Mouse (Mus musculus) midbrain, embryonic 11.5 days (tissue): ENCODE measurements around the gene Epb41l5. TPM values are rescaled to one million over a fixed set of nuclear protein-coding genes. Genes with fewer than 3 reads are reported as not detected.

Source experiments
- ATAC-seq: fragments of 200-750 bp; cut with Nextera tagmentation; 2 replicates; pipeline ENCODE4 v1.8.0; 2017; ENCODE audit warnings: moderate TSS enrichment, moderate library complexity; ENCODE audit not compliant: low FRiP score
- DNase-seq: peaks from one replicate; pipeline ENCODE4 v3.0.0; 2015; ENCODE audit warnings: low spot score; ENCODE audit errors: missing footprints
- H3K27ac ChIP-seq: fragments of 300-500 bp; sonication (generic); 2 replicates; pipeline ENCODE4 v1.5.1; 2014; ENCODE audit warnings: low read depth, low read length
- H3K27me3 ChIP-seq: fragments of 300-500 bp; sonication (generic); 2 replicates; pipeline ENCODE4 v1.6.1; 2014; ENCODE audit warnings: mild to moderate bottlenecking, low read length, moderate library complexity, mixed read lengths; ENCODE audit not compliant: control insufficient read depth, insufficient read depth
- H3K36me3 ChIP-seq: fragments of 300-500 bp; sonication (generic); 2 replicates; pipeline ENCODE4 v1.6.1; 2014; ENCODE audit warnings: mild to moderate bottlenecking, low read length, moderate library complexity, mixed read lengths; ENCODE audit not compliant: control insufficient read depth, insufficient read depth
- H3K4me1 ChIP-seq: fragments of 300-500 bp; sonication (generic); 2 replicates; pipeline ENCODE4 v1.6.1; 2014; ENCODE audit warnings: low read length; ENCODE audit not compliant: control insufficient read depth, insufficient read depth
- H3K4me2 ChIP-seq: fragments of 300-500 bp; sonication (generic); 2 replicates; pipeline ENCODE4 v1.6.1; 2014; ENCODE audit warnings: mild to moderate bottlenecking, moderate library complexity
- H3K4me3 ChIP-seq: fragments of 300-500 bp; sonication (generic); 2 replicates; pipeline ENCODE4 v1.5.1; 2014; ENCODE audit warnings: low read depth, low read length
- H3K9ac ChIP-seq: fragments of 300-500 bp; sonication (generic); 2 replicates; pipeline ENCODE4 v1.6.1; 2014; ENCODE audit warnings: low read length
- H3K9me3 ChIP-seq: fragments of 300-500 bp; sonication (generic); 2 replicates; pipeline ENCODE4 v1.6.1; 2016; ENCODE audit warnings: low read length; ENCODE audit not compliant: control insufficient read depth
- WGBS: fragments of 180-500 bp; shearing (Covaris S2); extraction: QIAGEN DNeasy Blood & Tissue Kit; methylation state at CpG from one replicate; pipeline ENCODE4 v1.1.7; 2014; 5-methylcytosine and 5-hydroxymethylcytosine counted together
- polyA plus RNA-seq: library from polyadenylated mRNA; unstranded; fragments of >200 nt; fragmentation: Nextera tagmentation; extraction: Ambion mirVana; gene quantifications from 2 replicates; pipeline ENCODE4 v1.2.1, GENCODE M21; 2014

The Epb41l5 gene
- polyA plus RNA-seq: 48.9 and 50.0 TPM in 2 replicates

- peak within 1 kb of the TSS; percentile 77 for H3K9ac ChIP-seq
- peak; percentile 99 for DNase-seq
- no peaks in the 10 kb centered on the region for H3K9me3 ChIP-seq
- peak; percentile 98 for ATAC-seq
- no peaks in the 10 kb centered on the region for H3K36me3 ChIP-seq
- peak within 1 kb of the TSS; percentile 77 for H3K4me3 ChIP-seq
- peaks cover 4% of the 10 kb centered on the region; the same call in 1 of the 2 replicates for H3K4me1 ChIP-seq
- no peaks in the 10 kb centered on the region for H3K27me3 ChIP-seq
- peak within 1 kb of the TSS; percentile 82 for H3K27ac ChIP-seq
- H3K4me2 ChIP-seq: peak within 1 kb of the TSS; percentile 71
- under 1% methylated on average over 86 of the region's 86 CpGs for WGBS
Observed at GRCm38 (mm10) chr1:119648205-119649111, at the start of gene Epb41l5. Gene Epb41l5 (minus strand): TSS chr1:119649000.

- Histone ChIP-seq H3K27ac (no peak overlapping the region), H3K9me3 (no peaks in the 10 kb centered on the region), H3K27me3 (no peaks in the 10 kb centered on the region), H3K36me3 (no peaks in the 10 kb centered on the region), H3K9ac (no peak overlapping the region), H3K4me1 (no peaks in the 10 kb centered on the region), H3K4me2 (no peak overlapping the region), H3K4me3 (no peak overlapping the region)
- WGBS: 98% methylated on average over 1 of the region's 1 CpGs
- ATAC-seq (no peak), DNase-seq (no peak)
Observed at GRCm38 (mm10) chr1:119696860-119697259, 48.1 kb upstream of the Epb41l5 start.

GRCm38 (mm10) chr1:119685773-119686558, 37.2 kb upstream of the Epb41l5 start:
- DNase-seq (no peak), ATAC-seq (no peak)
- Histone ChIP-seq H3K9me3 (no peaks in the 10 kb centered on the region), H3K4me1 (no peaks in the 10 kb centered on the region), H3K4me2 (no peak overlapping the region), H3K36me3 (no peaks in the 10 kb centered on the region), H3K4me3 (no peak overlapping the region), H3K9ac (no peak overlapping the region), H3K27ac (no peak overlapping the region), H3K27me3 (no peaks in the 10 kb centered on the region)
- WGBS: 89% methylated on average over 3 of the region's 3 CpGs

- H3K4me3 ChIP-seq: no peak overlapping the region
- H3K27ac ChIP-seq: no peak overlapping the region
- H3K9me3 ChIP-seq: no peaks in the 10 kb centered on the region
- no peaks in the 10 kb centered on the region for H3K4me1 ChIP-seq
- H3K9ac ChIP-seq: no peak overlapping the region
- no peak overlapping the region for H3K4me2 ChIP-seq
- WGBS: 73% methylated on average over 2 of the region's 2 CpGs
- 0 out of 2 replicates have a peak, but pooled peaks cover 3% of the 10 kb centered on the region for H3K36me3 ChIP-seq
- ATAC-seq: no peak
- H3K27me3 ChIP-seq: no peaks in the 10 kb centered on the region
- DNase-seq: peak; percentile 47
Observed at GRCm38 (mm10) chr1:119681663-119682213, 32.9 kb upstream of the Epb41l5 start.

- Histone ChIP-seq H3K9ac (no peak overlapping the region), H3K36me3 (0 out of 2 replicates have a peak, but pooled peaks cover 3% of the 10 kb centered on the region), H3K4me2 (no peak overlapping the region), H3K4me3 (no peak overlapping the region), H3K27me3 (no peaks in the 10 kb centered on the region), H3K4me1 (no peaks in the 10 kb centered on the region), H3K27ac (no peak overlapping the region), H3K9me3 (no peaks in the 10 kb centered on the region)
- WGBS: 78% methylated on average over 1 of the region's 1 CpGs
- DNase-seq (peak; percentile 66), ATAC-seq (0 out of 2 replicates have a peak, but pooled peaks have one; percentile 64)
Observed at GRCm38 (mm10) chr1:119674984-119675383, 26.2 kb upstream of the Epb41l5 start.

- no peak overlapping the region for H3K9ac ChIP-seq
- 93% methylated on average over 7 of the region's 7 CpGs for WGBS
- no peak overlapping the region for H3K4me3 ChIP-seq
- no peaks in the 10 kb centered on the region for H3K36me3 ChIP-seq
- H3K4me1 ChIP-seq: no peaks in the 10 kb centered on the region
- H3K27me3 ChIP-seq: no peaks in the 10 kb centered on the region
- DNase-seq (peak; percentile 28), ATAC-seq (no peak)
- no peak overlapping the region for H3K4me2 ChIP-seq
- no peaks in the 10 kb centered on the region for H3K9me3 ChIP-seq
- H3K27ac ChIP-seq: no peak overlapping the region
Observed at GRCm38 (mm10) chr1:119666904-119667303, 18.1 kb upstream of the Epb41l5 start.

- Histone ChIP-seq H3K9ac (no peak overlapping the region), H3K4me2 (no peak overlapping the region), H3K4me3 (no peak overlapping the region), H3K36me3 (no peaks in the 10 kb centered on the region), H3K27me3 (no peaks in the 10 kb centered on the region), H3K9me3 (no peaks in the 10 kb centered on the region), H3K4me1 (no peaks in the 10 kb centered on the region), H3K27ac (no peak overlapping the region)
- ATAC-seq (no peak), DNase-seq (peak; percentile 81)
- 92% methylated on average over 2 of the region's 2 CpGs for WGBS
Observed at GRCm38 (mm10) chr1:119654307-119654706, 5.5 kb upstream of the Epb41l5 start.

GRCm38 (mm10) chr1:119650386-119650785, 1.6 kb upstream of the Epb41l5 start:
- no peaks in the 10 kb centered on the region for H3K36me3 ChIP-seq
- no peaks in the 10 kb centered on the region for H3K9me3 ChIP-seq
- H3K9ac ChIP-seq: no peak overlapping the region
- DNase-seq (no peak), ATAC-seq (no peak)
- peaks cover 4% of the 10 kb centered on the region; the same call in 1 of the 2 replicates for H3K4me1 ChIP-seq
- H3K27ac ChIP-seq: no peak overlapping the region
- no peak overlapping the region for H3K4me2 ChIP-seq
- 90% methylated on average over 5 of the region's 5 CpGs for WGBS
- no peaks in the 10 kb centered on the region for H3K27me3 ChIP-seq
- no peak overlapping the region for H3K4me3 ChIP-seq
